Mouse (Mus musculus) frontal cortex, postnatal 14 days (tissue): ENCODE measurements around the gene 4930449I24Rik.
A peak's percentile ranks its signal among the peaks of the same experiment; 100 is the strongest.
"Not testable (repeated sequence)": the region's sequence is repeated elsewhere in the genome, so short reads cannot be mapped to it uniquely, and the experiment has no call there.

ENCODE experiments used
- DNase-seq, 2 experiments: peaks; one replicate each; pipeline ENCODE4 v3.0.0; 2022; ENCODE audit warnings: low spot score in 2 of 2

Gene 4930449I24Rik

GRCm38 (mm10) chr5:146502099-146502498 lies at the start of gene 4930449I24Rik:
Gene 4930449I24Rik (plus strand): TSS chr5:146502399.
- not testable (repeated sequence) for DNase-seq

GRCm38 (mm10) chr5:146453556-146453955 lies 48.6 kb upstream of the 4930449I24Rik start:
- no peak for DNase-seq

GRCm38 (mm10) chr5:146461612-146462011 lies 40.6 kb upstream of the 4930449I24Rik start:
- DNase-seq = no peak

- no peak for DNase-seq
Measured at GRCm38 (mm10) chr5:146466663-146467062, 35.5 kb upstream of the 4930449I24Rik start.

GRCm38 (mm10) chr5:146468311-146468710 lies 33.9 kb upstream of the 4930449I24Rik start:
- no peak for DNase-seq

- DNase-seq = no peak
Measured at GRCm38 (mm10) chr5:146470821-146471220, 31.4 kb upstream of the 4930449I24Rik start.

- DNase-seq = no peak
Measured at GRCm38 (mm10) chr5:146471311-146471710, 30.9 kb upstream of the 4930449I24Rik start.

- DNase-seq = no peak
Measured at GRCm38 (mm10) chr5:146471821-146472220, 30.4 kb upstream of the 4930449I24Rik start.

GRCm38 (mm10) chr5:146479564-146479963 lies 22.6 kb upstream of the 4930449I24Rik start:
- DNase-seq = peak in 1 of 2 experiments; percentile 53

GRCm38 (mm10) chr5:146481665-146482064 lies 20.5 kb upstream of the 4930449I24Rik start, which contains the start of gene Gm6408:
Gene Gm6408 (plus strand): TSS chr5:146481965.
- DNase-seq = not testable (repeated sequence)

GRCm38 (mm10) chr5:146488959-146489358 lies 13.2 kb upstream of the 4930449I24Rik start:
- peak in 1 of 2 experiments; percentile 46 for DNase-seq

GRCm38 (mm10) chr5:146491063-146491462 lies 11.1 kb upstream of the 4930449I24Rik start, which contains the start of gene Gm6370:
Gene Gm6370 (plus strand): TSS chr5:146491363.
- not testable (repeated sequence) for DNase-seq

- DNase-seq = not testable (repeated sequence)
Measured at GRCm38 (mm10) chr5:146513823-146514222, 11.6 kb downstream of the 4930449I24Rik start, which contains the start of gene Gm3402. Gene Gm3402 (plus strand): TSS chr5:146514123.

GRCm38 (mm10) chr5:146525501-146525900 lies 23.3 kb downstream of the 4930449I24Rik start, which contains the start of gene Gm3404:
Gene Gm3404 (plus strand): TSS chr5:146525801.
- DNase-seq = not testable (repeated sequence)

GRCm38 (mm10) chr5:146537347-146537746 lies 35.1 kb downstream of the 4930449I24Rik start, which contains the start of gene Gm3409:
Gene Gm3409 (plus strand): TSS chr5:146537647.
- not testable (repeated sequence) for DNase-seq
